Mouse (Mus musculus): ENCODE results near the gene Aipl1. TPM values are rescaled to one million over a fixed set of nuclear protein-coding genes. Genes with fewer than 3 reads are reported as not detected.

Aipl1 gene
- total RNA-seq, 4 experiments from 2014 or later = not detected

Other genes with a start within 250 kb of the Aipl1 start
- gene Pimreg, start 4.5 kb upstream of the Aipl1 start, total RNA-seq (2022) = 1 to 10 TPM; 1.6 to 4.4 (median 2.1) TPM
- gene Pitpnm3, start 98.3 kb upstream of the Aipl1 start, total RNA-seq (2022) = 10 to 100 TPM in 2 of 4 experiments, 1 to 10 TPM in 2; 1.9 to 15.9 (median 8.4) TPM
- 1 to 10 TPM in 3 of 4 experiments, under 1 TPM in 1; 0.64 to 2.1 (median 1.3) TPM for gene Gm43951, start 169.3 kb upstream of the Aipl1 start, total RNA-seq (2022)
- gene 4933427D14Rik, start 169.9 kb upstream of the Aipl1 start, total RNA-seq (2022) = 10 to 100 TPM in 2 of 4 experiments, 1 to 10 TPM in 2; 7.0 to 16.0 (median 10.6) TPM
- gene Txndc17, start 170.0 kb upstream of the Aipl1 start, total RNA-seq (2022) = 10 to 100 TPM; 64.8 to 87.4 (median 71.6) TPM
- 10 to 100 TPM; 10.9 to 15.5 (median 13.1) TPM for gene Med31, start 178.1 kb upstream of the Aipl1 start, total RNA-seq (2022)
- under 1 TPM in 3 of 4 experiments, not detected in 1; 0.18 to 0.35 (median 0.35) TPM for gene Slc13a5, start 229.7 kb upstream of the Aipl1 start, total RNA-seq (2022)